Mouse (Mus musculus): ENCODE measurements around the gene Ppp1r13l.
A peak's percentile ranks its signal among the peaks of the same experiment; 100 is the strongest.

Gene Ppp1r13l

DNA sequence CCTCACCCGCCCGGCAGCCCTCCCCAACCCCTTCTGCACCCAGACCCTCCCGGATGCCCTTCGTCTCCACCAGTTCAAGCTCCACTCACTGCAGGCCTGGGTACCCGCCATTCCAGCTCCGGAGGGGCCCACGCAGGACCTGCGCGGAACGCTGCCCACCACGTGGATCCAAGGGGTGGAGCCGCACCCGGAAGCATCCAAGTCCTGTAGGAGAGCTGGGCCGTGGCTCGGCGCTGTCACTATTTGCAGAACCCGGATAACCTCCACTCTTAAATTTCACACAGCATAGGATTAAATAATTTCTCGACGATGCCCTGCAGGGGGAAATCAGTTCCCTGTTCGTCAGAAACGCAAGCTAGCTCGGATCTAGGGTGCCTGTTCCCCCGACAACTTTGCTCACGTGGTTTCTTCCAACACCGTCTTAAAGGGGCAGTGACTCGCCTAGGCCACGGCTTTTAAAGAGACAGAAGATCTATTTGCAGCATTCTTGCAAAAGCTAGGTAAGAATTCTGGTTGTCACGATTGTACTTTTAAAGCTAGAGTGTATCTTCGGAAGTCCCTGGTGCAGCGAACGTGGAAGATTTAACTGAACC is at the start of gene Ppp1r13l, which contains the start of gene Cd3eap:
TSS of gene Ppp1r13l (plus strand) at position 451 of the 593 bp plus-strand sequence.
TSS of gene Cd3eap (minus strand) at position 185 of the 593 bp plus-strand sequence.
- DNase-seq: peak; percentile 90

DNA sequence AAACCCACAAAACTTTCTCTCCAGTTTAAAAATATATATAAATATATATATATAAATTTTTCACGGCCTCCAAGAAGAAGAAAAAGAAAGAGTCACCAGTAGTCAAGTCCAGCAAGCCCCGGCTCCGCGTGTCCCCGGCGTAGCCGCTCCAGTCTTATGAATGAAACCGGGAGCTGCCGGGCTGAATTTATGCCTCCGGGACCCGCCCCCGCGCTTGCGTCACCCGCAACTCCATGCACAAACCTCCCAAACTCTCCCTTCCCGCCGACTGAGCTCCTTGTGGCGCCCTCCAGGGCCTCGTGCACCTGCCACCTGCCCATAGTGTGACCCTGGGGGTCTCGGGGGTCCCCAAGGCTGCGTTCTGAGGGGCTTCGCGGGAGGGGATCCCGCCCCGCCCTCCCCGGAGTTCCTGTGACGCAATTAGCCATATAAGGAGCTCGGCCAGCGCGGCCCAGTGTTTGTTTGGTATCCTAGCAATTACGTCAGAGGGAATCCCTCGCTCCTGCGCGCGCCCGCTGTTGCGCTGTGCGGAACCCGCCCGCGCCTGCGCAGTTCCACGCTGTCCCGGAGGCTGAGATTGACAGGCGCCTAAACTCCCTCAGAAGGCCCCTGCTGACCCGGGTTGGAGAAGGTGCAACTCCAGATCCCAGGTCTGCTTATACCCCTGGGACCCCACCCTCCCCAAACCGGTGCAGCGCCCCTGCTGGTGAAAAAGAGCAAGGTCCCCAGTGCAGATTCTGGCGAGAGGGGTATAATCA is 49.5 kb upstream of the Ppp1r13l start, which contains the start of gene Fosb:
TSS of gene Fosb (minus strand) at position 168 of the 758 bp plus-strand sequence.
- peak; percentile 95 to 97 for DNase-seq

- no peak for DNase-seq
Observed at GRCm38 (mm10) chr7:19311991-19312390, 47.6 kb upstream of the Ppp1r13l start.

- DNase-seq: no peak
Observed at GRCm38 (mm10) chr7:19314033-19314432, 45.5 kb upstream of the Ppp1r13l start.

DNA sequence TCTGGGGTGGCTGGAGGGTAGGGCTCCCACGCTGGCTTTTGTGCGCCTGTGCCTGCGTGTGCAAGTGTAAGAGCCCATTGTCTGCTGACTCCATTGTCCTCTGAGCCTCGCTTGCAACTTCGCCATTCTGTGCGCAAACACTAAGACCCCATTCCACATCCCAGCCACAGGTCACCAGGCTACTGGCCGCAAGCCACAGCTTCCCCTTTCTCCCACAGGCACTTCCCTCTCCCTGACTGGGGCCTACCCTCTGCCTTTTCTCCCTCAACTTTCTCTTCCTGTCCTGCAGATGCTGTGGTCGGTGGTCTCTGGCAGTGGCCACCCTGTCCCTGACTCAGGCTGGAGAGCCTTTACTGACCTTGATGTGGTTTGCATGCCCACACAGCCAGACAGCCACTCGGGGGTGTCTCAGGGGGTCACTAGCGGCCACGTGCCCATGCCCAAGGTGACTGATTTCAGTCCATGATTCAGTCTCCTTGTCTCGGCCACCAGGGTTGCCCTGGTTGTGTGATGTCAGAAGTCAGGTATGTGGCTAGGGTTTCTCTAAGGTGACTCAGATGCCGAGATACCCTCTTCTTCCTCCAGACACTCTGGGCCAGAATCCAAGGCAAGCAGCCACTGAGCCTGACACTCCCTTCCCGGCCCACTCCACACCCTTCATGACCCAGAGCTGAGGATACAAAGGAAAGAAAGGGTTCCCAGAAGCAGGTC is 42.9 kb upstream of the Ppp1r13l start:
- peak; percentile 63 to 67 for DNase-seq

DNA sequence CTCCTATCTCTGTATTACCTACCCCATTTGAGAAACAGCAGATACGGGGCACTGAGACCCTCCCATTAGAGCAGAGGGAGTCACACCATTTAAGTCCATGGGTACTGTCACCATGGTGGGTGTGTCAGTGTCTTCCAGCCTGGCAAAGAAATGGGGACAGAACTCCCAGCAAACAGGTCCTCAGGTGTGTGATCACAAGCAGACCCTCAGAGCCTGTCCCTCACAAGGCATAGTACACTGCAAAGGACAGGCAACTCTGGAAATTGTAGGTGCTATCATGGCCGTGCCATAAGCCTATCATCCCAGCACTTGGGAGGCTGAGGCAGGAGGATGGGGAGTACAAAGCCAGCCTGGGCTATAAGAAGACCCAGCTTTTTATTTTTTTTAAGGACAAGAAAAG is 41.3 kb upstream of the Ppp1r13l start:
- no peak for DNase-seq

DNA sequence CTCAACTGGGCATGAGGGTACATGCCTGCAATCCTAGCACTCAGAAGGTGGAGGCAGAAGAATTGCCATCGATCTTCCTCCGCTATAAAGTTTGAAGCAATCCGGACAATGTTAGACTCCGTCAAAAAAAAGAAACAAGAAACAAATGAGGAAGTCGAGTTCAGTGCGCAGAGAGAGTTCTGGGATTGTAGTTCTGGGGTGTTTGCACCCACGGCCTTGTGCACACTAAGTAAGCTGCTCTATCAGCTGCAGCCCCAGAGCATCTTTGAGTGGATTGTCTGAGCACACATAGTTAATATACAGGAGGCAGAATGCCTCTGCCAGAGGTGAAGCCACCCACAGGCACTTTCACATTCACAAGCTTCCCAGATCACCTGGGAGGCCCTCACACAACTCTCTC is 40.9 kb upstream of the Ppp1r13l start:
- no peak for DNase-seq

DNA sequence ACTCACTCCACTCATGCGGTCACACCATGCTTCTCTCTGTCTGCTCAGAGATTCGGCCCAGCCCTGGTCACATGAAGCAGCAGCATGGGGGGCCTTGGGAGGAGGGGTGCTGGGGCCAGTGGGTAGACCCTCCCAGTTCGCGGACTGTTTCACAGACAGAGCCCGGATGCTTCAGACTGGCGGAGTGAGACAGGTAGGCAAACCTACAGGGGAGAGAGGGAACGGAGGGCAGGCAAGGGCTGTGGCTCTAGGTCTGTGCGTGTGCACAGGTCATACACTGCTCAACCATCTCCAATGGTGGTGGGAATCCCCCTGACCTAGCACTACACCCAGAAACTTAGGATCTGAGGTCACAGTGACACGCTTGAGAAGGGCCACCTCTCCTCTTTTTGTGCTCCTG is 40.1 kb upstream of the Ppp1r13l start:
- DNase-seq: no peak

DNA sequence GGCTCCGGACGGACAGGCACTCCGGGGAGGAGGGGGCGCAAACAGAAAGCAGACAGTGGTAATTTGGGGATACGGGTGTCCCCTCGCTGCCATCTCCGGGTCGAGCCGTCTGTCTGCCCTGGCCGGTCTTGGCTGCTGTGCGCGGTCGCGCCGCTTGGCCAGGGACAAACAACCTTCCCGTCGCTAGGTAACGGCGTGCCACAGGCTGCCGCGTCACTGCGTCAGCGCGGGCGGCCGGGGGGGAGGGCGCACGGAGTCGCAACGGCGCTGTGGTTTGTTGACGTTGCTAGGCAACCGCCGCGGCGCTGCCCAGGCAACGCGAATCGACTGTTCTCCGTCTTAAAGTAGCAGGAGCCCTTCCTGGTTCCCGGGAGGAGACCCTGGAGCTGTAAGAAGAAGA is 39.6 kb upstream of the Ppp1r13l start:
- peak; percentile 97 to 98 for DNase-seq

- DNase-seq: no peak
Observed at GRCm38 (mm10) chr7:19320637-19321036, 38.9 kb upstream of the Ppp1r13l start.

DNA sequence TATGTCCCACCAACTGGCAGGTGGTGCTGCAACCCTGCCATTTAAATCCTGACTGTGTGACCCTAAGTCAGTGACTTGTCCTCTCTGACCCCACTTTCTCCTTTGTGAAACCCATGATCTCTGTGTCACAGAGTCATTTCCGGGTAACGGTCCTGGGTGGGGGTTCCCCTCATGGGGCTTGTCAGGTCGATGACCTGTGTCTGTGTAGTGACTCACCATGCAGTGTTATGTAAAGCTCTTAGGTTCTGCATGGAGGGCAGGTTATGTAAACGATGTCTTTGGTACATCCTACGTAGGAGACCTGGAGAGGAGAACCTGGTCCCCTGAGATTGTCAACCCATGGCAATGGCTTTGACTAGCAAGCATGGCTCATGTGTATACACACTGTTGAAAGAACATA is 38.1 kb upstream of the Ppp1r13l start:
- no peak for DNase-seq

GRCm38 (mm10) chr7:19322489-19322888 is 37.1 kb upstream of the Ppp1r13l start:
- no peak for DNase-seq

DNA sequence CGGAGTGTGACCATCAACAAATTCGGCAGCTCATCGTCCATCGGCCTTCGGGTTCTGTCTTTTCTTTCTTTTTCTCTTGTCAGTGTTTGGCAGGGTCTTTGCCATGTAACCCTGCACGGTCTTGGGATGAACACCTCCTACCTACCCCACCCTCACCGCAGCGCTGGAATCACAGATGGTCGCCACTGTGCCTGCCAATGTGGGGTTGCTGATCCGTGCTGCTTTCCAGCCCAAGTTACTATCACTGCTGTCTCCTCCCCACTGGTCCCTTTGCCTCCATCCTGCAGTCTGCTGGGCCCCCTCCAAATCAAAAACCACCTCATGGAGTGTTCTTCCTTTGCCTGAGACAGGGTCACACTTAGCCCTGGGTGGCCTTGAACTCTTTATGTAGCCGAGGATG is 35.3 kb upstream of the Ppp1r13l start:
- no peak for DNase-seq

- no peak for DNase-seq
Observed at GRCm38 (mm10) chr7:19325262-19326199, 34.0 kb upstream of the Ppp1r13l start.

- peak; percentile 91 to 92 for DNase-seq
Observed at GRCm38 (mm10) chr7:19326359-19326758, 33.2 kb upstream of the Ppp1r13l start.

- peak; percentile 91 to 94 for DNase-seq
Observed at GRCm38 (mm10) chr7:19327128-19327527, 32.4 kb upstream of the Ppp1r13l start.

- DNase-seq: no peak
Observed at GRCm38 (mm10) chr7:19327782-19328181, 31.8 kb upstream of the Ppp1r13l start.

GRCm38 (mm10) chr7:19328425-19328824 is 31.1 kb upstream of the Ppp1r13l start:
- DNase-seq: no peak

- no peak for DNase-seq
Observed at GRCm38 (mm10) chr7:19331910-19332309, 27.6 kb upstream of the Ppp1r13l start.

- peak; percentile 82 to 85 for DNase-seq
Observed at GRCm38 (mm10) chr7:19332709-19333352, 26.7 kb upstream of the Ppp1r13l start.

DNA sequence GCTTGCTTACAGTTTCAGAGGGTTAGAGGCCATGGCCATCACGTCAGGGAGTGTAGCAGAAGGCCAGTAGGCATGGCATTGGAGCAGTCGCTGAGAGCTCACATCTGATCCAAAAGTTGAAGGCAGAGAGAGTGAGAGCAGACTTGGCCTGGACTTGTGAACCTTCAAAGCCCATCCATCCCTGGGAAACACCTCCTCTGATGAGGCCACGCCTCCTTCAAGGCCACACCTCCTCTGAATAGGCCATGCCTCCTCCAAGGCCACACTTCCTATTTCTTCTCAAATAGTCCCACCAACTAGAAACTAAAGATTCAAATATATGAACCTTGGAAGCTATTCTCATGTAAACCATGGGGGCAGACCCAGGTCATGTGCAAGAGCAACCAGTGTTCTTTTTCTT is 24.0 kb upstream of the Ppp1r13l start:
- DNase-seq: peak in 1 of 2 experiments; percentile 36

DNA sequence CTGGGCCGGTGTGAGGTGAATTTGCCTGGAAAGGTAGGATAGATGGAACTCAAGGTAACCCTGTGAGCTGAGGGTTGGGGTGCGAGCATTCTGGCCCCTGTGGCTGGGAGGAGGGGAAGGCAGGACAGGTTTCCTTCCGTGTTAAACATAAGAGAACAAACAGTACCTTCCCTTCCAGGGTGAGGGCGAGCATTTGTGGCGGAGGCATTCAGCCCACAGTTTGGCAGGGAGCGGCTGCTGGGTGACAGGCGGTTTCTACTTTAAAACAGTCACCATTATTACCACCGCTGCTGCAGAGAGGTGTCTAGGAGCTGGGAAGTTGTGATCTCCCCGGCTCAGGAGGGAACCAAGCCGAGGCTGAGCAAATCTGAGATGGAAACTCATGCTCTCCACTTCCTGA is 22.4 kb upstream of the Ppp1r13l start:
- DNase-seq: no peak

Data from lung, postnatal 4 days (tissue).